ENCODE assay signal across 7 mouse cellular contexts in the genomic region with DNA sequence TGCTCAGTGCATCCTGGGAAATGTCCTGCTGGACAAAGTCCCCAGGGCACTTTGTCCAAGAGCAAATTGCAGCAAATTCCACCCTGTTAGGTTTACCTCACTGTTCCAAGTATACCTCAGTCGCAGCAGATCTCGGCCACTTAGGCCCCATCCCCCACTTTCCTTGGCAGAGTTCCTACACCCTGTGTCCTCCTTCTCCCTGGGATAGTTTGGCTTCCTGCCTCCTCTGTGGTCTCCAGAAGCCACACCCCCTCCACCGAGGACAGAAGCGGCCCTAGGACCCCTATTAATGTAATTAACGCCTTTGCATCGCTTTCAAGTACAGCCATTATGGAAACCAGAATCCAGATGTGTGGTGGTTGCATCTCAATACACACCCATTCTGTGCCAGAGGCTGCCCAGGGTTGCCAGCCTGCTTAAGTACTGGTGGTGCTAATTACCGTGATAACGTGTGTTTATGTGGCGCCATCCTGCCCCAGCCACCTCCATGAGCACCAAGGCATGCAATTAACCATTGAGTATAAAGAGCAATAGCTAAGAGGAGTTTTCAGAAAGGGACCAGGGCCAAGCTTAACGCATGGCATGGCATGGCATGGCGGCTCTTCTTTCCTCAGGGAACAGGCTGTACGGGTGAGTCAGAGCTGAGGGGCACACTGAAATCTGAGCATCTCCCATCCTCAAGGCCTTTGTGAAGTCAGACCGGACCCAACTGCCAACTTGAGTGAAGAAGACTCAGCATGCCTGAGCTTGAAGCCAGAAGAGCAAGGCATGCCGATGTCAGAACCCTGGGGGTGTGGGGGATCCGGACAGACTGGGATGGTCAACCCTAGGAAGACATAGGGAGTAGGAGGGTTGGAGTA.
DNase-seq lines count a peak whose midpoint lies in the region; ATAC-seq and TF ChIP-seq lines count a peak whose summit lies in the region.

No protein-coding gene starts in this region.

- ATAC-seq in forebrain, postnatal 0 days = peak; percentile 45

- H3K4me3 ChIP-seq in forebrain, postnatal 0 days (ENCODE audit: low read depth, low read length) = no peak overlapping the region
- no peak overlapping the region for H3K4me3 ChIP-seq in left cerebral cortex, adult 2 months

- H3K27ac ChIP-seq in forebrain, postnatal 0 days (ENCODE audit: low read depth, low read length) = 0 out of 2 replicates have a peak overlapping the region, but pooled peaks have one; percentile 40
- H3K27ac ChIP-seq in left cerebral cortex, adult 2 months = no peak overlapping the region; the same call in 1 of the 2 replicates

- no peaks in the 10 kb centered on the region for H3K27me3 ChIP-seq in forebrain, postnatal 0 days (ENCODE audit: insufficient read depth, low read length)

- peak; percentile 32 to 41 for DNase-seq in layer of hippocampus, postnatal 10 days (ENCODE audit: low spot score in 2 of 2)
- DNase-seq in layer of hippocampus, postnatal 36 days = no peak
- DNase-seq in adrenal gland, postnatal 25 days = peak; percentile 30
- DNase-seq in forebrain, postnatal 0 days = no peak
- peak; percentile 48 for DNase-seq in lung, postnatal 14 days
- no peak for DNase-seq in embryo, embryonic 11 days
- DNase-seq in left cerebral cortex, adult 2 months (ENCODE audit: extremely low spot score in 1 of 2, low spot score in 2 of 2) = no peak

- peaks cover 14% of the 10 kb centered on the region for H3K4me1 ChIP-seq in forebrain, postnatal 0 days (ENCODE audit: insufficient read depth)

- H3K36me3 ChIP-seq in forebrain, postnatal 0 days (ENCODE audit: insufficient read depth) = no peaks in the 10 kb centered on the region

- H3K9ac ChIP-seq in forebrain, postnatal 0 days = no peak overlapping the region

- H3K4me2 ChIP-seq in forebrain, postnatal 0 days (ENCODE audit: low read depth) = no peak overlapping the region

- intact Hi-C loops in left cerebral cortex, adult 2 months (cut with DNase I) = no loop called here

- TF ChIP-seq CTCF in forebrain, postnatal 0 days (IDR thresholded peaks at IDR 0.05; ENCODE audit: low read depth) = no peak
- no peak for TF ChIP-seq CTCF in left cerebral cortex, adult 2 months (IDR thresholded peaks at IDR 0.05)

- 34% methylated on average over 15 of the region's 15 CpGs for WGBS in forebrain, postnatal 0 days

- H3K9me3 ChIP-seq in forebrain, postnatal 0 days (ENCODE audit: low read length) = no peaks in the 10 kb centered on the region

Comparison
In these comparisons a context has a peak if more than half of its experiments do, and no peak if none do; other contexts are left out.
1. DNase-seq: peak in layer of hippocampus, postnatal 10 days (2 of 2), adrenal gland, postnatal 25 days (single experiment) and lung, postnatal 14 days (single experiment); none in layer of hippocampus, postnatal 36 days (0 of 2), forebrain, postnatal 0 days (single experiment), embryo, embryonic 11 days (single experiment) and left cerebral cortex, adult 2 months (0 of 2).